Mouse (Mus musculus) lung, adult 2 months (tissue): ENCODE measurements at regions not wholly inside any gene's neighbourhood (a gene's known extent, or its start where the extent isn't known, plus 50 kb on each side); places are given as distances from the start of the nearest gene placed in this dataset.

Experiments used
- CTCF ChIP-seq: fragments of 200-500 bp; IDR thresholded peaks from 2 replicates; pipeline ENCODE4 v1.5.1; 2011; ENCODE audit warnings: mild to moderate bottlenecking, low read length, control low read depth; ENCODE audit not compliant: insufficient read depth
- POLR2A ChIP-seq: fragments of 200-500 bp; IDR thresholded peaks from 2 replicates; pipeline ENCODE4 v1.6.1; 2011; ENCODE audit warnings: low read depth, mild to moderate bottlenecking, control low read depth, low read length, borderline replicate concordance; ENCODE audit errors: extremely low read depth

DNA sequence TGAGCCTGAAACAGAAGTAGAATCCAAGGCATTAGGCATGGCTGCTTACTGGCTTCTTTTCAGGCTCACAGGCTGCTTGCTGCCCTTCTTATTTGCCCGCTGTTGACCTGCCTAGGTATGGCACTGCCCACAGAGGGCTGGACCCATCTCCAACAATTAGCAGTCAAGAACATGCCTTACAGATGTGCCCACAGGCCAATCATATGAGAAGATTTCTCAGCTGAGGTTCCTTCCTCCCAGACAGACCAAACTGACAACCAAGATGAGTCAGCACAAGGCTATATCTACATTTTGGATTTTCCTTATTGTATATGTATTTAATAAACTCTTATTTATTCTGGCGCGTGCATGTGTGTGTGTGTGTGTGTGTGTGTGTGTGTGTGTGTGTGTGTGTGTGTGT is 76.0 kb downstream of the Ifng start:
- no peak for TF ChIP-seq CTCF
- no peak for TF ChIP-seq POLR2A
